Mouse (Mus musculus) CH12.LX (cell line): ENCODE data around the gene Eif4e. TPM values are rescaled to one million over a fixed set of nuclear protein-coding genes. Genes with fewer than 3 reads are reported as not detected.

ENCODE experiments used
- DNase-seq: peaks from one replicate; pipeline ENCODE4 v3.0.0-alpha.2; 2013; ENCODE audit errors: extremely low read depth
- H3K27ac ChIP-seq: 2 replicates; pipeline ENCODE4 v1.5.1; 2012; ENCODE audit warnings: low read depth, mild to moderate bottlenecking, control low read depth, moderate library complexity; ENCODE audit not compliant: insufficient read depth
- H3K27me3 ChIP-seq: replicated peaks from 2 replicates; pipeline ENCODE3; 2012; ENCODE audit warnings: inconsistent platforms
- H3K36me3 ChIP-seq, 2 experiments: replicated peaks in 1 of 2; 2 replicates each; pipeline versions ENCODE3 to v1.6.1; 2012; ENCODE audit warnings: inconsistent platforms in 1 of 2, low read length in 1 of 2, mild to moderate bottlenecking in 1 of 2, mixed read lengths in 1 of 2, moderate library complexity in 1 of 2; ENCODE audit not compliant: control insufficient read depth in 1 of 2, insufficient read depth in 1 of 2
- H3K4me1 ChIP-seq, 2 experiments: 2 replicates each; pipeline ENCODE4 v1.6.1; 2012; ENCODE audit warnings: inconsistent platforms in 1 of 2, moderate library complexity in 1 of 2; ENCODE audit not compliant: insufficient read depth in 2 of 2, control insufficient read depth in 1 of 2
- H3K4me2 ChIP-seq: 2 replicates; pipeline ENCODE4 v1.6.1; 2012; ENCODE audit warnings: low read depth, mild to moderate bottlenecking, control low read depth; ENCODE audit not compliant: poor library complexity, insufficient read depth, severe bottlenecking
- H3K4me3 ChIP-seq, 3 experiments: fragments of 150-350 bp in 1 of 3; sonication (generic) in 1 of 3; replicated peaks in 1 of 3; 2 replicates each; pipeline versions ENCODE3 to v1.5.1; 2011 to 2012; ENCODE audit warnings: low read depth in 2 of 3, low read length in 2 of 3, mild to moderate bottlenecking in 2 of 3, moderate library complexity in 2 of 3, control low read depth in 1 of 3, improper control_type of control experiment in 1 of 3, inconsistent platforms in 1 of 3, mixed read lengths in 1 of 3; ENCODE audit not compliant: poor library complexity in 1 of 3
- H3K79me2 ChIP-seq: replicated peaks from 2 replicates; pipeline ENCODE4 v1.6.1; 2012; ENCODE audit warnings: mild to moderate bottlenecking, moderate library complexity; ENCODE audit not compliant: control insufficient read depth, poor library complexity, insufficient read depth, severe bottlenecking; ENCODE audit errors: extremely low read depth
- H3K9ac ChIP-seq: 2 replicates; pipeline ENCODE4 v1.6.1; 2012; ENCODE audit warnings: low read depth, mild to moderate bottlenecking, control low read depth, moderate library complexity; ENCODE audit not compliant: insufficient read depth
- H3K9me3 ChIP-seq: replicated peaks from 2 replicates; pipeline ENCODE3; 2012; ENCODE audit warnings: low read length, inconsistent platforms, mixed read lengths
- ELF1 ChIP-seq: IDR thresholded peaks from 2 replicates; pipeline ENCODE4 v1.6.1; 2014; ENCODE audit warnings: low read depth, mild to moderate bottlenecking, inconsistent platforms, low read length, improper control_type of control experiment
- EP300 ChIP-seq: IDR thresholded peaks from 2 replicates; pipeline ENCODE4 v1.6.1; 2011; ENCODE audit warnings: low read length, improper control_type of control experiment
- ETS1 ChIP-seq: conservative IDR thresholded peaks from 2 replicates; pipeline ENCODE4 v1.6.1; 2012; ENCODE audit warnings: low read depth, mild to moderate bottlenecking, inconsistent platforms, low read length, improper control_type of control experiment, moderate library complexity
- JUN ChIP-seq: IDR thresholded peaks from 2 replicates; pipeline ENCODE4 v1.6.1; 2011; ENCODE audit warnings: low read depth, mild to moderate bottlenecking, low read length, improper control_type of control experiment, moderate library complexity; ENCODE audit not compliant: insufficient read depth
- MAFK ChIP-seq: IDR thresholded peaks from 2 replicates; pipeline ENCODE4 v1.6.1; 2011; ENCODE audit warnings: low read length, improper control_type of control experiment; ENCODE audit not compliant: insufficient replicate concordance
- MAX ChIP-seq: IDR thresholded peaks from 2 replicates; pipeline ENCODE4 v1.6.1; 2011; ENCODE audit warnings: low read length, improper control_type of control experiment
- NELFE ChIP-seq: IDR thresholded peaks from 2 replicates; pipeline ENCODE4 v1.6.1; 2011; ENCODE audit warnings: low read depth, low read length, improper control_type of control experiment
- TCF12 ChIP-seq: IDR thresholded peaks from 2 replicates; pipeline ENCODE4 v1.6.1; 2014; ENCODE audit warnings: low read depth, mild to moderate bottlenecking, inconsistent platforms, low read length, improper control_type of control experiment
- USF2 ChIP-seq: conservative IDR thresholded peaks from 2 replicates; pipeline ENCODE4 v1.6.1; 2011; ENCODE audit warnings: low read depth, low read length, improper control_type of control experiment
- ZC3H11A ChIP-seq: IDR thresholded peaks from 2 replicates; pipeline ENCODE4 v1.6.1; 2012; ENCODE audit warnings: low read depth, mild to moderate bottlenecking, inconsistent platforms, low read length, improper control_type of control experiment
- dilution Hi-C: fragments of 300-500 bp; cut with MboI; formaldehyde crosslinking; loops from 2 replicates; pipeline ENCODE4 v1.14.3; 2020; ENCODE audit warnings: low sequenced_read_pairs; ENCODE audit not compliant: extremely low pct_unique_long_range_greater_than_20kb, extremely low pct_ligation_motif_present
- in situ Hi-C: fragments of 300-500 bp; cut with MboI; formaldehyde crosslinking; loops from 3 replicates; pipeline ENCODE4 v1.14.3; 2019; ENCODE audit warnings: low sequenced_read_pairs, low pct_ligation_motif_present, low pct_unique_long_range_greater_than_20kb, mixed read lengths
- polyA plus RNA-seq: library from polyadenylated mRNA; unstranded; fragments of >175 nt; gene quantifications from 2 replicates; pipeline ENCODE4 v1.2.1, GENCODE M21; 2012; ENCODE audit warnings: low read depth; ENCODE audit not compliant: insufficient read length
- total RNA-seq, 2 experiments: library from RNA; depleted of rRNA; stranded (reverse); fragments of 300-350 nt in 1 of 2; fragments of >200 nt in 1 of 2; gene quantifications; 2 replicates each; pipeline ENCODE4 v1.2.3; 2012 to 2014

Gene Eif4e
- total RNA-seq (2012; rRNA removed) = 490 and 629 TPM in 2 replicates
- total RNA-seq (2014; rRNA removed) = 590 and 677 TPM in 2 replicates
- 850 and 889 TPM in 2 replicates for polyA plus RNA-seq

DNA sequence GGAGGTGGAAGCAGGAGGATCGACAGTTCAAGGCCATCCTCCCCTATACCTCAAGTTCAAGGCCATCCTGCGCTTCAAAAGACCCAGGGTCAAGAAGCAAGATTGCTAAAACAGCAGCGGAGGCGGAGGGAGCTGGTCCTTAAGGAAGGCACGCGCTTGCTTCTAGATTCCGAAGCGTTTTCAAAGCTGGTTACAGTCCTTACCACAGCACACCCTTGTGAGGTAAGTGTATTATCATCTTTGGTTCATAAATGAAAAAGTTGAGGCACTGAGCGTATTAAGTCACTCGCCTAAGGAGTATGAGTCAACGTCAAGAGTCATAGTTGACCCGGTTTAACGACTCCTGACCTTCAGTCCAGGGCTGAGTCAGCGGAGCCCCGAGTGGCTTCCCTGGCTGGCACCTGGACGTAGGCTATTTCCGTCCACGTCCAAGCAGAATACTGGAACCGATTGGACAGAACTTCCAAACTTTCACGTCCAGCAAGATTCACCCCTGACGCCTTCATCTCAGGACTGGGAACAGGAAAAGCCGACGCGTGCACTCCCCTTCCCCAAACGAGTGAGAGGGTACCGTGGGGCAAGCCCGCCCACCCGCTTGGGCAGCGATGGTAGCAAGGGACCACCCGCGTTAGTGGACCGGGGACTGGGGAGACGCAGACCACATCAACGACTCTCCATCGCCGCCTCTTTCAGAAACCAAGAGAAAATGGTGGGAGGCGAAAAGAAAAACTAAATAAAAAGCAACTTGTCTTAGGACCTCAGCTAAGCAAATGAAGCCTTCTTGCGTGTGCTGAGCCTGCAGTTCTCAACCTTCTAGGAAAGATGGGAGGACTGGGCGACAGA, at the start of gene Eif4e:
Eif4e (plus strand) TSS at position 107 of the 843 bp plus-strand sequence.
- peak within 1 kb of the TSS; percentile 18 for H3K27ac ChIP-seq
- H3K36me3 ChIP-seq = peaks cover 0 to 4% of the 10 kb centered on the region in 2 experiments
- no peaks in the 10 kb centered on the region for H3K27me3 ChIP-seq
- H3K9me3 ChIP-seq = no peaks in the 10 kb centered on the region
- dilution Hi-C loops = no loop called here
- DNase-seq = peak; percentile 66
- peaks cover 39% of the 10 kb centered on the region for H3K79me2 ChIP-seq
- H3K4me1 ChIP-seq = peaks cover 8 to 33% of the 10 kb centered on the region in 2 experiments
- peak within 1 kb of the TSS; percentile 77 for H3K9ac ChIP-seq
- in situ Hi-C loops = no loop called here
- H3K4me2 ChIP-seq = peak within 1 kb of the TSS; percentile 52
- TF ChIP-seq ZC3H11A = no peak
- 0 out of 2 replicates have a peak, but pooled peaks have one; percentile 34 for TF ChIP-seq ETS1
- peak; percentile 55; the same call in 1 of the 2 replicates for TF ChIP-seq TCF12
- 0 out of 2 replicates have a peak, but pooled peaks have one; percentile 24 for TF ChIP-seq NELFE
- TF ChIP-seq EP300 = peak; percentile 68
- 0 out of 2 replicates have a peak, but pooled peaks have one; percentile 73 for TF ChIP-seq MAFK
- TF ChIP-seq USF2 = no peak
- TF ChIP-seq JUN = peak; percentile 31; the same call in 1 of the 2 replicates
- peak; percentile 65 for TF ChIP-seq MAX
- peak; percentile 12; the same call in 1 of the 2 replicates for TF ChIP-seq ELF1
- TF ChIP-seq, all 38 proteins: peak for 8
- peak within 1 kb of the TSS; percentile 70 to 81 (median 76) for H3K4me3 ChIP-seq

DNA sequence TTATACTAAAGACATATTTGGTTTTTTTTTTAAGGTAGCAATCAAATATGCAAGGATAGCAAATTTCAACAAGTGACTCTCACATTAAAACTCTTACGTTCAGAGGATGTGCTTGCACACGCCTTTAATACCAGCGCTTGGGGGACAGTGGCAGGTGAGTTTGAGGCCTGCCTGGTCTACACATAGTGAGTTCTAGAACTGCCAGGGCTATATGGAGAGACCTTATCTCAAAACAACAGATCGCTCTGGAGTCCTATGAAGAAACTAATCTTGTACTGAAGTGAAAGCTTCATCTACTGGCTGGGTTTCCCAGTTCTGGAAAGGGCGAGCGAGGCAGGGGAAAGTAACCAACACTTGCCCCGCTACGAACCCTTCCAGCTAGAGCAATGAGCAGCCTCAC, 46.5 kb upstream of the Eif4e start:
- Histone ChIP-seq H3K9me3 (peaks cover under 1% of the 10 kb centered on the region), H3K4me2 (no peak overlapping the region), H3K4me3 (no peak overlapping the region), H3K36me3 (peaks cover 54 to 89% of the 10 kb centered on the region in 2 experiments), H3K27me3 (no peaks in the 10 kb centered on the region), H3K9ac (no peak overlapping the region), H3K27ac (no peak overlapping the region), H3K79me2 (peaks cover 50% of the 10 kb centered on the region), H3K4me1 (peaks cover 0 to 19% of the 10 kb centered on the region in 2 experiments; a peak in 2 of 4 replicates)
- dilution Hi-C loops (no loop called here), in situ Hi-C loops (no loop called here)
- no peak for TF ChIP-seq ELF1
- TF ChIP-seq MAFK = peak; percentile 46; the same call in 1 of the 2 replicates
- no peak for DNase-seq
